Mouse (Mus musculus) midbrain, embryonic 14.5 days (tissue): Measurements from ENCODE around the gene Csf1. TPM values are rescaled to one million over a fixed set of nuclear protein-coding genes. Genes with fewer than 3 reads are reported as not detected.
A peak's percentile ranks its signal among the peaks of the same experiment; 100 is the strongest.

Experiments
- ATAC-seq: fragments of 200-750 bp; cut with Nextera tagmentation; 2 replicates; pipeline ENCODE4 v1.8.0; 2017; ENCODE audit warnings: moderate number of reproducible peaks, moderate library complexity; ENCODE audit not compliant: low FRiP score, low TSS enrichment
- DNase-seq: peaks from one replicate; pipeline ENCODE4 v3.0.0-alpha.2; 2015
- H3K27ac ChIP-seq: fragments of 300-500 bp; sonication (generic); replicated peaks from 2 replicates; pipeline ENCODE4 v1.5.1; 2014; ENCODE audit warnings: mild to moderate bottlenecking, low read depth, low read length, moderate library complexity
- H3K27me3 ChIP-seq: fragments of 300-500 bp; sonication (generic); 2 replicates; pipeline ENCODE4 v1.6.1; 2014; ENCODE audit warnings: low read length, control low read depth, mixed read lengths; ENCODE audit not compliant: control insufficient read depth, insufficient read depth
- H3K36me3 ChIP-seq: fragments of 300-500 bp; sonication (generic); 2 replicates; pipeline ENCODE4 v1.6.1; 2014; ENCODE audit warnings: low read length, control low read depth; ENCODE audit not compliant: control insufficient read depth, insufficient read depth
- H3K4me1 ChIP-seq: fragments of 300-500 bp; sonication (generic); 2 replicates; pipeline ENCODE4 v1.6.1; 2014; ENCODE audit warnings: mild to moderate bottlenecking, antibody characterized with exemption, low read length, control low read depth; ENCODE audit not compliant: control insufficient read depth, insufficient read depth
- H3K4me2 ChIP-seq: fragments of 300-500 bp; sonication (generic); 2 replicates; pipeline ENCODE4 v1.6.1; 2014; ENCODE audit warnings: mild to moderate bottlenecking, low read length, moderate library complexity
- H3K4me3 ChIP-seq: fragments of 300-500 bp; sonication (generic); replicated peaks from 2 replicates; pipeline ENCODE4 v1.5.1; 2014; ENCODE audit warnings: low read depth, low read length
- H3K9ac ChIP-seq: fragments of 300-500 bp; sonication (generic); replicated peaks from 2 replicates; pipeline ENCODE4 v1.6.1; 2014; ENCODE audit warnings: mild to moderate bottlenecking, low read length, moderate library complexity
- H3K9me3 ChIP-seq: fragments of 300-500 bp; sonication (generic); 2 replicates; pipeline ENCODE4 v1.6.1; 2016; ENCODE audit warnings: low read length, control low read depth, mixed read lengths; ENCODE audit not compliant: control insufficient read depth
- WGBS: fragments of 180-500 bp; shearing (Covaris S2); extraction: QIAGEN DNeasy Blood & Tissue Kit; methylation state at CpG from one replicate; pipeline ENCODE4 v1.1.7; 2014; 5-methylcytosine and 5-hydroxymethylcytosine counted together
- polyA plus RNA-seq: library from polyadenylated mRNA; unstranded; fragments of >200 nt; fragmentation: Nextera tagmentation; extraction: Ambion mirVana; gene quantifications from 2 replicates; pipeline ENCODE4 v1.2.1, GENCODE M21; 2014

Gene Csf1
- 2.3 and 7.6 TPM in 2 replicates for polyA plus RNA-seq

- peak; percentile 86 for ATAC-seq
- H3K9me3 ChIP-seq, result no peaks in the 10 kb centered on the region
- H3K27ac ChIP-seq, result peak within 1 kb of the TSS; percentile 71
- no peaks in the 10 kb centered on the region for H3K36me3 ChIP-seq
- peak; percentile 82 for DNase-seq
- H3K4me3 ChIP-seq, result peak within 1 kb of the TSS; percentile 53
- no peaks in the 10 kb centered on the region for H3K27me3 ChIP-seq
- WGBS, result under 1% methylated on average over 56 of the region's 56 CpGs
- H3K4me2 ChIP-seq, result peak within 1 kb of the TSS; percentile 91
- H3K4me1 ChIP-seq, result peaks cover 21% of the 10 kb centered on the region
- peak within 1 kb of the TSS; percentile 68 for H3K9ac ChIP-seq
These were observed at the start of gene Csf1 for GRCm38 (mm10) chr3:107759929-107760581. TSS of gene Csf1 (minus strand) at chr3:107760469.

GRCm38 (mm10) chr3:107808013-107808750, 47.9 kb upstream of the Csf1 start:
- Histone ChIP-seq H3K9ac (no peak overlapping the region), H3K9me3 (no peaks in the 10 kb centered on the region), H3K27me3 (no peaks in the 10 kb centered on the region), H3K4me2 (no peak overlapping the region), H3K36me3 (no peaks in the 10 kb centered on the region), H3K4me1 (peaks cover 9% of the 10 kb centered on the region), H3K27ac (no peak overlapping the region), H3K4me3 (no peak overlapping the region)
- DNase-seq (peak; percentile 31), ATAC-seq (no peak)
- WGBS, result 50% methylated on average over 14 of the region's 14 CpGs

- no peak for DNase-seq
- H3K4me2 ChIP-seq, result no peak overlapping the region
- H3K4me1 ChIP-seq, result peaks cover 9% of the 10 kb centered on the region
- WGBS, result 27% methylated on average over 6 of the region's 6 CpGs
- no peak for ATAC-seq
- no peaks in the 10 kb centered on the region for H3K36me3 ChIP-seq
- H3K4me3 ChIP-seq, result no peak overlapping the region
- H3K27me3 ChIP-seq, result no peaks in the 10 kb centered on the region
- H3K27ac ChIP-seq, result no peak overlapping the region
- H3K9ac ChIP-seq, result no peak overlapping the region
- no peaks in the 10 kb centered on the region for H3K9me3 ChIP-seq
These were observed 47.2 kb upstream of the Csf1 start for GRCm38 (mm10) chr3:107807386-107807974.

- Histone ChIP-seq H3K27ac (no peak overlapping the region), H3K4me3 (no peak overlapping the region), H3K9me3 (no peaks in the 10 kb centered on the region), H3K4me1 (peaks cover 9% of the 10 kb centered on the region), H3K27me3 (no peaks in the 10 kb centered on the region), H3K4me2 (no peak overlapping the region), H3K9ac (no peak overlapping the region), H3K36me3 (no peaks in the 10 kb centered on the region)
- no peak for DNase-seq
- WGBS, result 98% methylated on average over 1 of the region's 1 CpGs
- no peak for ATAC-seq
These were observed 46.6 kb upstream of the Csf1 start for GRCm38 (mm10) chr3:107806916-107807315.

- DNase-seq (no peak), ATAC-seq (no peak)
- no peak overlapping the region for H3K4me2 ChIP-seq
- H3K4me3 ChIP-seq, result no peak overlapping the region
- H3K27me3 ChIP-seq, result no peaks in the 10 kb centered on the region
- no peaks in the 10 kb centered on the region for H3K36me3 ChIP-seq
- 100% methylated on average over 1 of the region's 1 CpGs for whole genome bisulfite sequencing
- H3K27ac ChIP-seq, result no peak overlapping the region
- no peaks in the 10 kb centered on the region for H3K9me3 ChIP-seq
- no peak overlapping the region for H3K9ac ChIP-seq
- peaks cover 9% of the 10 kb centered on the region for H3K4me1 ChIP-seq
These were observed 44.5 kb upstream of the Csf1 start for GRCm38 (mm10) chr3:107804799-107805198.

- H3K27ac ChIP-seq, result no peak overlapping the region
- no peak overlapping the region for H3K4me3 ChIP-seq
- H3K4me1 ChIP-seq, result peaks cover 5% of the 10 kb centered on the region
- H3K9me3 ChIP-seq, result no peaks in the 10 kb centered on the region
- ATAC-seq, result no peak
- 91% methylated on average over 8 of the region's 8 CpGs for WGBS
- H3K27me3 ChIP-seq, result no peaks in the 10 kb centered on the region
- DNase-seq, result no peak
- H3K4me2 ChIP-seq, result no peak overlapping the region
- H3K36me3 ChIP-seq, result no peaks in the 10 kb centered on the region
- H3K9ac ChIP-seq, result no peak overlapping the region
These were observed 42.1 kb upstream of the Csf1 start for GRCm38 (mm10) chr3:107802185-107802946.

- Histone ChIP-seq H3K9ac (no peak overlapping the region), H3K4me2 (no peak overlapping the region), H3K36me3 (no peaks in the 10 kb centered on the region), H3K9me3 (no peaks in the 10 kb centered on the region), H3K4me3 (no peak overlapping the region), H3K27ac (no peak overlapping the region), H3K4me1 (peaks cover 2% of the 10 kb centered on the region), H3K27me3 (no peaks in the 10 kb centered on the region)
- no peak for ATAC-seq
- no peak for DNase-seq
- WGBS, result 89% methylated on average over 5 of the region's 5 CpGs
These were observed 38.7 kb upstream of the Csf1 start for GRCm38 (mm10) chr3:107798946-107799345.

- H3K9me3 ChIP-seq, result no peaks in the 10 kb centered on the region
- DNase-seq, result no peak
- WGBS, result 88% methylated on average over 8 of the region's 8 CpGs
These were observed 36.1 kb upstream of the Csf1 start for GRCm38 (mm10) chr3:107796191-107796983.

More at GRCm38 (mm10) chr3:107796191-107796983, 36.1 kb upstream of the Csf1 start:
- no peak for ATAC-seq
- Histone ChIP-seq H3K27ac (no peak overlapping the region; the same call in 1 of the 2 replicates), H3K4me1 (peaks cover 12% of the 10 kb centered on the region), H3K4me2 (no peak overlapping the region), H3K36me3 (no peaks in the 10 kb centered on the region), H3K9ac (no peak overlapping the region), H3K4me3 (no peak overlapping the region), H3K27me3 (no peaks in the 10 kb centered on the region)
